Mouse (Mus musculus) hindbrain, embryonic 14.5 days (tissue): ENCODE data around the gene Ank. TPM values are rescaled to one million over a fixed set of nuclear protein-coding genes. Genes with fewer than 3 reads are reported as not detected.

Experiments used
- ATAC-seq: fragments of 200-750 bp; cut with Nextera tagmentation; 2 replicates; pipeline ENCODE4 v1.8.0; 2017; ENCODE audit warnings: moderate number of reproducible peaks, mild to moderate bottlenecking, moderate TSS enrichment, moderate library complexity; ENCODE audit not compliant: low FRiP score
- DNase-seq: peaks from one replicate; pipeline ENCODE4 v3.0.0-alpha.2; 2015; ENCODE audit warnings: low spot score
- H3K27ac ChIP-seq: fragments of 300-500 bp; sonication (generic); 2 replicates; pipeline ENCODE4 v1.5.1; 2014; ENCODE audit warnings: mild to moderate bottlenecking, moderate library complexity
- H3K27me3 ChIP-seq: fragments of 300-500 bp; sonication (generic); 2 replicates; pipeline ENCODE4 v1.6.1; 2014; ENCODE audit warnings: mild to moderate bottlenecking, low read length, mixed read lengths; ENCODE audit not compliant: control insufficient read depth, insufficient read depth
- H3K36me3 ChIP-seq: fragments of 300-500 bp; sonication (generic); replicated peaks from 2 replicates; pipeline ENCODE4 v1.6.1; 2014; ENCODE audit not compliant: control insufficient read depth, insufficient read depth
- H3K4me1 ChIP-seq: fragments of 300-500 bp; sonication (generic); replicated peaks from 2 replicates; pipeline ENCODE4 v1.6.1; 2014; ENCODE audit warnings: antibody characterized with exemption, low read length, mixed read lengths; ENCODE audit not compliant: control insufficient read depth, insufficient read depth
- H3K4me2 ChIP-seq: fragments of 300-500 bp; sonication (generic); replicated peaks from 2 replicates; pipeline ENCODE4 v1.6.1; 2014; ENCODE audit warnings: mild to moderate bottlenecking, moderate library complexity
- H3K4me3 ChIP-seq: fragments of 300-500 bp; sonication (generic); replicated peaks from 2 replicates; pipeline ENCODE4 v1.5.1; 2014; ENCODE audit warnings: mild to moderate bottlenecking, low read length
- H3K9ac ChIP-seq: fragments of 300-500 bp; sonication (generic); 2 replicates; pipeline ENCODE4 v1.6.1; 2014
- H3K9me3 ChIP-seq: fragments of 300-500 bp; sonication (generic); 2 replicates; pipeline ENCODE4 v1.6.1; 2016; ENCODE audit warnings: low read length; ENCODE audit not compliant: control insufficient read depth
- WGBS: fragments of 180-500 bp; shearing (Covaris S2); extraction: QIAGEN DNeasy Blood & Tissue Kit; methylation state at CpG from one replicate; pipeline ENCODE4 v1.1.7; 2014; 5-methylcytosine and 5-hydroxymethylcytosine counted together
- polyA plus RNA-seq: library from polyadenylated mRNA; unstranded; fragments of >200 nt; fragmentation: Nextera tagmentation; extraction: Ambion mirVana; gene quantifications from 2 replicates; pipeline ENCODE4 v1.2.1, GENCODE M21; 2014

The Ank gene
- 18.6 and 20.8 TPM in 2 replicates for polyA plus RNA-seq

DNA sequence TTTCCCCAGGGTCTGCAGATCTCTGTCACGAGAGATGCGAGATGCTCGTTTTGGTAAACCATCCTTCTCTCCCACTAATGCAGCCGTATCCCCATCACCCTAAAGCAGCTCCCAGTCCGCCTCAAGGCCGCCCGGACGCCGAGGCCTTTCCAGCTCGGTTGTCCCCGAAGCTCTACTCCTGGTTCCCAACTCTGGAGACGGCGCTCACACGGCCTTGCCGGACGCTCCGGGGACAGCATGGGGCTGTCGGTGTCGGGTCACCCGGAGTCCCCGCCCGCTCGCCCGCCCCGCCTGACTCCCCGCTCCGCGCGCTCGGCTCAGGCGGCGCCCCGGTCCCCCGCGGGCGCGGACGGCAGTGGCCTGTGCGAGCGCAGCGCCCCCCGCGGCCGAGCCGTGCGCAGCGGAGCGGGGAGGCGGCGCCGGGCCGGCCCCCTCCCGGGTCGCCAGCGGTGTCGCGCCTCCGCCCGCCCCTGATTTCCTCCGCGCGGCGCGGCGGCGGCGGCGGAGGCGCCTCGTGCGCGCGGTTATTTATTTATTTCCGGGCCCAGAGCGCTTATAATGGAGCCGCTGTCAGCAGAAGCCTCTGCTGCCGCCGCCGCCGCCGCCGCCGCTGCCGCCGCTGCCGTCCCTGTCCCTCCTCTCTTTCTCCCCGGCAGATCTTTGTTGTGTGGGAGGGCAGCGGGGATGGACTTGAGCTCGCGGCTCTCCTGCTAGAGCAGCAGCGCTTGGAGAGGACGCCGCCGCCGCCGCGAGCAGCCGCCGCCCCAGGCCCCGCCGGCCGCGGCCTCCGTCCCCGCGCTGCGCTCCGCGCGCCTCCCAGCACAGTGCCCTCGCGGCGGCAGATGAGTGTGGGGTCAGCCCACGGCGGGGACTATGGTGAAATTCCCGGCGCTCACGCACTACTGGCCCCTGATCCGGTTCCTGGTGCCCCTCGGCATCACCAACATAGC, at the start of gene Ank:
Ank (plus strand) TSS at position 547 of the 950 bp plus-strand sequence.
- ATAC-seq (peak; percentile 88), DNase-seq (peak; percentile 87)
- Histone ChIP-seq H3K9ac (peak within 1 kb of the TSS; percentile 94), H3K27me3 (no peaks in the 10 kb centered on the region), H3K36me3 (no peaks in the 10 kb centered on the region), H3K4me3 (peak within 1 kb of the TSS; percentile 90), H3K9me3 (no peaks in the 10 kb centered on the region), H3K4me1 (peaks cover 35% of the 10 kb centered on the region), H3K4me2 (peak within 1 kb of the TSS; percentile 63), H3K27ac (peak within 1 kb of the TSS; percentile 97)
- under 1% methylated on average over 94 of the region's 120 CpGs for WGBS

DNA sequence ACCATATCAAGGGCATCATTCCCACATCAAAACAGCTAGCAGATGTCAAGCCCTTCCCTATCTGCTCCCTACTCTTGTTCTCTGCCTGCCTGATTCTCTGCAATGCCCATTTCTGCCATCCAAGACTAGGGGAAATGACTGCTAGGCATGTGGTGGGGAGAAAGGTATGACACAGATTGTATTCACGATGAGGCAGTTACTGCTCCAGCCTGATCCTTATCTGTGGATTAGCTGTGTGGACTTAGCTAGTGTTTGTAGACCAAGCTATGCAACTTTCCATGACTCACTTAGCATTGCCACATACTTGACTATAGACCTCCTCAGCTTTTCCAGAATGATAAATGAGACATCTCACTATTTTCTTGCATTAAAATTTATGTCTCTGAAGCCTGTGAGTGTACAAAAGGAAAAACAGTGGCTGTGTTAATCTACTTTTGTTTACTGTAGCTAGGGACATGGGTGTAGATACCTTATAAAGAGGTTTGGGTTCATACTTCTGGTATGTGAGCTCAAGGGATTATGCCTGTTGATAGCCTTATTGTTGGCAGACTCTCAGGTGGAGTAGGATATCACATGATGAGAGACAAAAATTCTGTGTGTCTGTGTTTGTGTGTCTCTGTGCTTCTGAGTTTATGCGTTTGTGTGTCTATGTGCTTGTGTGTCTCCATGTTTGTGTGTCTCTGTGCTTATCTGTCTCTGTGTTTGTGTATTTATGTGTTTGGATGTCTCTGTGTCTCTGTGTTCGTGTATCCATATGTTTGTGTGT, 47.7 kb upstream of the Ank start:
- no peak for ATAC-seq
- 86% methylated on average over 3 of the region's 3 CpGs for WGBS

DNA sequence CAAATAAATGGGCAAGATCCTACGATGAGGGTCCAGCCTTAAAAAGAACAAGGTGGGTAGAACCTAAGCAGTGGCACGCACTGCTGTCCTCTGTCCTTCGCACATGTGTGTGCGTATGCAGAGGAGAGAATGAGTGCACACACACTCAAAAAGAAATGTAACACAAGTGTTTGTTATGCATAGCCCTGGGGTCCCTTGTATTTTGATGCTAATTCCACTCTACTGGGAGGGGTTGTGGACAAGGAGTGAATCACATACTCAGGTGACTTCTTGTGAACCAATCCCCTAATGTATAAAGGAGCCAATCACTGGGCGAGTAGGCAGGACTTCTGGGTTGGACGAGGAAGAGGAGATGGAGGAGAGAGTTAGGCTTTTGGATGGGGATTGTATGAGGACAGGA, 44.9 kb upstream of the Ank start:
- Histone ChIP-seq H3K4me3 (no peak overlapping the region), H3K36me3 (no peaks in the 10 kb centered on the region), H3K9me3 (no peaks in the 10 kb centered on the region; the same call in 1 of the 2 replicates), H3K4me2 (no peak overlapping the region), H3K4me1 (no peaks in the 10 kb centered on the region), H3K27ac (no peak overlapping the region), H3K27me3 (no peaks in the 10 kb centered on the region), H3K9ac (no peak overlapping the region)
- no peak for DNase-seq
- ATAC-seq: no peak
- 83% methylated on average over 6 of the region's 6 CpGs for WGBS

More for the DNA sequence above, 47.7 kb upstream of the Ank start:
- Histone ChIP-seq H3K9me3 (no peaks in the 10 kb centered on the region), H3K4me1 (no peaks in the 10 kb centered on the region), H3K36me3 (no peaks in the 10 kb centered on the region), H3K9ac (no peak overlapping the region), H3K27ac (no peak overlapping the region), H3K4me3 (no peak overlapping the region), H3K27me3 (no peaks in the 10 kb centered on the region), H3K4me2 (no peak overlapping the region)
- no peak for DNase-seq

DNA sequence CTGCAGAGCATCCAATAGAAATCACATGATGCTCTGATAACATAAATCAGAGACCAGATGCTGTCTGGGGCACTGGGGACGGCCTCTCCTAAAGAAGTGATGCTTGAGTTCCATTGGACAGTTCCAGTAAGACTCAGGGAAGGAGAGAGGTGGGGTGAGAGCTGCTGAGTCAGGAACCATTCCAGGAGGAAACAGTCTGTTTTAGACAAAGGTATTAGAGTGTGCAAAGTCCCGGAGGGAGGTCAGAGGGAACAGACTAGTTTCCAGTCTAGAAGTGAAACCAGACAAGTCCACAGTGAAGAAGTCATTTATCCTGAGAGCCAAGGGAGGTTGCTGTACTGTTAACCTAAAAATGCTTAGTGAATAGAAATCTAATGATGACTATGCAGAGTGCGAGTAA, 38.9 kb upstream of the Ank start:
- Histone ChIP-seq H3K27me3 (no peaks in the 10 kb centered on the region), H3K4me1 (no peaks in the 10 kb centered on the region), H3K9ac (no peak overlapping the region), H3K9me3 (no peaks in the 10 kb centered on the region; the same call in 1 of the 2 replicates), H3K27ac (no peak overlapping the region), H3K4me3 (no peak overlapping the region), H3K36me3 (no peaks in the 10 kb centered on the region), H3K4me2 (no peak overlapping the region)
- DNase-seq (no peak), ATAC-seq (no peak)
- WGBS: 83% methylated on average over 3 of the region's 3 CpGs

DNA sequence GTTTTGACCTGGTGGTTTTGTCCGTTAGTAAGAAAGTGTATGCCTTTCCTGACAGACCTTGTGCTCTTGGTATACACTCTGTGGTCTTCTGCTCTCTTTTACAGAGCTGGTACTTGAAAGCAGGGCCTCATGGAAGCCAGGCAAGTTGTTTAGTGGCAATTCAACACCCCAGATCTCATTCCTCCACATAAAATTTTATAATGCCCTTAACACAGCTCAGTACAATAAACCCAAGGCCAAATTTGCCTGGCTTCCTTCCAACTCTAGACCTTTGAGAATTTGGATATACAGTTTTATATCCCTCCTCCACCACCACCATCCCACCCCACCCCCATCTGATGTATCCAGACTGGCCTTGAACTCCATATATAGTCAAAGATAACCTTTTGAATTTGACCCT, 36.2 kb upstream of the Ank start:
- Histone ChIP-seq H3K4me3 (no peak overlapping the region), H3K4me1 (no peaks in the 10 kb centered on the region), H3K27me3 (no peaks in the 10 kb centered on the region), H3K36me3 (no peaks in the 10 kb centered on the region), H3K9me3 (no peaks in the 10 kb centered on the region; the same call in 1 of the 2 replicates), H3K4me2 (no peak overlapping the region), H3K27ac (no peak overlapping the region), H3K9ac (no peak overlapping the region)
- ATAC-seq (no peak), DNase-seq (no peak)
- WGBS: 78% methylated on average over 1 of the region's 1 CpGs

DNA sequence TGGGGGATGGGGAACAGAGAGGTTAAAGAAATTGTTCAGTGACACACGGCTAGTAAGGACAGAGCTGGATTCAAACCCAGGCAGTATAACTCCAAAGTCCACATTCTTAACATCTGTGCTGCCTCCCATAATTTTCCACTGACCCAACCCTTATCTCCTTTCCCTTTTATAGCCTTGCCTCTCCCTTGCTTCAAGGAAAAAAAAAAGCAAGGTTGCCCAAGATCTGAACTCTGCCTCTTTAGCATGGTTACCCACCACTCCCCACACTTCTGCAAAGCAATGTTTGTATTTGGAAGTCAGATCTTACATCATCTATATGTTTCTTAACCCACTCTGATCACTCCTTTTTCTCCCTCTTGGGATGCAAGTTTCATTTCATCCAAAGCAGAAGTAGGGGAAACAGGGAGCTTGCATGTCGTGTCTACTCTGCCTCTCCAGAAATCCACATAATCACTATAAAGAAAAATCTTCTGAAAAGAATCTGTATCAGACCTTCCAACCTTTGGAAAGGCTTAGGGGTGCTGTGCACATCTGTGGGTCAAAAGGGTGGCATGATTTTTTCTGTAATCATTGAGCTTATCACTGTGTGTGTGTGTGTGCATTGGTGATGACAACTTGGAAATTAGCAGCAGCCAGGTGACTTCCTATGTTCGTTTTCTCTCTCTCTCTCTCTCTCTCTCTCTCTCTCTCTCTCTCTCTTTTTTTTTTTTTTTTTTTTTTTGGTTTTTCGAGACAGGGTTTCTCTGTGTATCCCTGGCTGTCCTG, 33.4 kb upstream of the Ank start:
- Histone ChIP-seq H3K4me1 (no peaks in the 10 kb centered on the region), H3K27me3 (no peaks in the 10 kb centered on the region), H3K36me3 (no peaks in the 10 kb centered on the region), H3K9ac (no peak overlapping the region), H3K4me3 (no peak overlapping the region), H3K9me3 (no peaks in the 10 kb centered on the region), H3K4me2 (no peak overlapping the region), H3K27ac (no peak overlapping the region)
- WGBS: 91% methylated on average over 3 of the region's 4 CpGs
- ATAC-seq: no peak
- no peak for DNase-seq

DNA sequence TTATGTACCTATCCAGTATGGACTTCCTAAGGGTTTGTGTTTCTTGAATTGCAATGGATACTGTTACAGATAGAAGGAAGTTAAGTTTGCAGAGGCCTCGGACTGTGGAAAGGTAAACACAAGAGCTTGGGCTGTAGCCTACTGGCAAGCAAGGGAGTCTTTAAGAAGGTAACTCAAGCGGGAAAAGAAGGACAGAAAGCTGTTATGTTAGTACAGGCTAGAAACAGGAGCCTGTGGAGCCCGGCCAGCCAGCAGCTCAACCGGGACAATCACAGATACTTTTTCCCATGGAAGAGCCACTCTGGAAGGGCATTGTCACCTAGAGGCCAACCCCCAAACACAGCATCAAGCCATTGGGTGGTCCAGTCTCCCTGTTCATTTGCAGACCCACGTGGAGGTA, 31.1 kb upstream of the Ank start:
- DNase-seq (no peak), ATAC-seq (no peak)
- H3K36me3 ChIP-seq: no peaks in the 10 kb centered on the region
- no peaks in the 10 kb centered on the region for H3K27me3 ChIP-seq
- no peaks in the 10 kb centered on the region for H3K4me1 ChIP-seq
- H3K4me3 ChIP-seq: no peak overlapping the region
- no peak overlapping the region for H3K27ac ChIP-seq
- H3K9ac ChIP-seq: no peak overlapping the region
- H3K9me3 ChIP-seq: no peaks in the 10 kb centered on the region
- 85% methylated on average over 5 of the region's 5 CpGs for WGBS
- no peak overlapping the region for H3K4me2 ChIP-seq

DNA sequence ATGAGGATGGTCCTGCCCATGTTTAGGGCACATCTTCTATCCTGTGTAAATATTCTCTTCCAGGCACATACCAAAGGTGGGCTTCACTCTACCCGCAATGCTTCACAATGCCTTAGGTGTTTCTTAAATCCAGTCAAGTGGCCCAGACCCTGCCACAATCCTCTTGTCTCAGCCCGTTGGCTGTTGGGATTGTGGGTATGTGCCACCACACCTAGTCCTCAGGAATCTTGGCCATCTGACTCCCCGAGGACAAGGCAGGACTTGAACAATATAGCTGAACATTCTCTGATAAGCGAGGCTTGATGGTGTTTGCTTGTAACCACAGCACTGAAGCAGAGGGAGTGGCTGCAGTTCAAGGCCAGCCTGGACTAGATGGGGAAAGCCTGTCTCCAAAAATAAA, 30.3 kb upstream of the Ank start:
- Histone ChIP-seq H3K9me3 (no peaks in the 10 kb centered on the region), H3K36me3 (no peaks in the 10 kb centered on the region), H3K4me2 (no peak overlapping the region), H3K27me3 (no peaks in the 10 kb centered on the region), H3K27ac (no peak overlapping the region), H3K9ac (no peak overlapping the region), H3K4me3 (no peak overlapping the region), H3K4me1 (no peaks in the 10 kb centered on the region)
- DNase-seq: no peak
- ATAC-seq: no peak
- 92% methylated on average over 4 of the region's 4 CpGs for WGBS

DNA sequence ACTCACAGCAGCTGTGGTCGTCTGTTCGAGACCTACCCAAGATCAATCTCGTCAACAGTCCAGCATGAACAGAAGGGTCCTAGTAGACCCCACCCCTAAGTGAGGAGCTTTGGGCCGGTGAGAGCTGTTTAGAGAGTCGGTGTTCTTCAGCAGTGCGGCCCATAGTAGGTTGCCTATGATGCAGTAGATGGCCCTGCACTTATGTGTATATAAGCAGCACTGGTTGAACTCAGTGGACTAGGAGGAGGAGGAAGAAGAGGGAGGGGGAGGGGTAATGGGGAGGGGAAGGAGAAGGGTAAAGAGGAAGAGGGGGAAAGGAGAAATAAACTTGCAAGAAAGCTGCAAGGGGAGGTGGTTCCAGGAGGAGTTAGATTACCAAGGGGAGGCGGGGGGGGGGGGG, 25.4 kb upstream of the Ank start:
- H3K36me3 ChIP-seq: no peaks in the 10 kb centered on the region
- H3K27ac ChIP-seq: no peak overlapping the region
- H3K4me3 ChIP-seq: no peak overlapping the region
- no peaks in the 10 kb centered on the region for H3K9me3 ChIP-seq
- H3K4me1 ChIP-seq: no peaks in the 10 kb centered on the region
- ATAC-seq (no peak), DNase-seq (no peak)
- H3K27me3 ChIP-seq: no peaks in the 10 kb centered on the region
- 92% methylated on average over 6 of the region's 7 CpGs for WGBS
- no peak overlapping the region for H3K9ac ChIP-seq
- H3K4me2 ChIP-seq: no peak overlapping the region
